Mouse (Mus musculus) testis, adult 2 months (tissue): ENCODE data around the gene Pms1.

ENCODE experiments used
- CTCF ChIP-seq: fragments of 200-500 bp; IDR thresholded peaks from 2 replicates; pipeline ENCODE4 v1.5.1; 2012; ENCODE audit warnings: low read depth, mild to moderate bottlenecking, inconsistent platforms, low read length, moderate library complexity; ENCODE audit not compliant: control insufficient read depth, insufficient read depth, insufficient replicate concordance
- POLR2A ChIP-seq: fragments of 200-500 bp; IDR thresholded peaks from 2 replicates; pipeline ENCODE4 v1.6.1; 2012; ENCODE audit warnings: low read depth, mild to moderate bottlenecking, inconsistent platforms, low read length, moderate library complexity; ENCODE audit not compliant: control insufficient read depth

- no peak for TF ChIP-seq POLR2A
- no peak for TF ChIP-seq CTCF
These were observed 72.0 kb downstream of the Pms1 start for GRCm38 (mm10) chr1:53224775-53225174.
